Mouse (Mus musculus) c-Kit-positive CD71-positive TER-119-positive erythroid progenitor cells, embryonic 14.5 days (primary cell): ENCODE measurements at regions not wholly inside any gene's neighbourhood (a gene's known extent, or its start where the extent isn't known, plus 50 kb on each side); places are given as distances from the start of the nearest gene placed in this dataset.

Experiments used
- DNase-seq: peaks from one replicate; pipeline ENCODE4 v3.0.0-alpha.2; 2013; ENCODE audit warnings: low spot score

DNA sequence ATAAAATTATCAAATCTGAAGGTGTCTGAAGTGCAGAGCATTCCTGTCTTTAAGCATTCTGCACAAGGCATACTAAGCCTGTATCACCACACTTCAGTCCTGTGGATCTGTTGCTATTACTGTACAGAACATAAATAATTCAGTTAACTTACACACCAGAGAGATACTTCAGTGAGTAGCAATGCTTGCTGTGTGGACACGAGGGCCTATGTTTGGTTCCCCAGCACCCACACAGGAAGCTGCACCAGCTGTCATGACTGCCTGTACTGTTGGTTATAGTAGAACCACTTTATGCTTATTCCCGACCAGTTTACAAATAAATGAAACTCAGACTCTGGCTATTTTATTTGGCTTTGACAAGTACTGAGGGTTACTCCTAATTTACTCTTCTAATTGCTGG is 271.7 kb downstream of the Slc30a10 start:
- DNase-seq: no peak

DNA sequence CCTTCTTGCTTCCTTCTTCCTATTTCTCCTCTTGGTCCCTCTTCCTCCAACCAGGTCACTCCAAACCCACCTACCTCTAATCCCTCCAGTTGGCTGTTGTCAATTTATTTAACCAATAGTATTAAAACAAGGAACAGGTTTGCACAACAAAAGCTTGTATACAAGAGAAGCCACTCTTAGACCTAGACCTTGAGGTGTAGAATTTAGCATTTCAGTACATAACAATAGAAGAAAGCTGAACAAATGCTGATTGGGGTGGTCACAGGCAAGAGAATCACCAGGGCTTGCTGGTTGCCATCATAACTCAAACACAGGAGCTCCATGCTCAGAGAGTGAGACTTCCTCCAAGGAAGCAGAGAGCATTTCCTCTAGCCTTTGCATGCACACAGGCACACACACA is 272.2 kb downstream of the Slc30a10 start:
- DNase-seq: no peak

DNA sequence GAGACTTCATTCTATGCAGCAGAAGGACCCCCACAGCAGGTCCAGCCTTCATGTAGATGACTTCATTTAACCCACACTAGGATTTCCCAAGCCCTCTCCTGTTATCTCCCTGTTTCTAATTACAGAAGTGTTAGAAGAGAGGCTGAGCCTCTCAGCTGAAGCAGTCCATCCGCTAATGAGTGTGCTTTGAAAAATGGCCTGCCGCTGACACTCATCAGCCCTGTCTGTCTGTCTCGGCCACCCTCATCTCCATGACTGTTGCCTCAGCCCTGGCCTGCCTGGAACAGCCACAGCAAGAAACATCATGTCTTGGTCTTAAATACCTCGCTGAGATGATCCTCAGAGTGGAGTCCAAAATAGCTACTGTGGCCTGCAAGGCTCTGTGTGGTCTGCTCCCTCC is 273.1 kb downstream of the Slc30a10 start:
- no peak for DNase-seq

GRCm38 (mm10) chr1:185728406-185728805 is 273.8 kb downstream of the Slc30a10 start:
- DNase-seq: no peak

GRCm38 (mm10) chr1:185731062-185731461 is 276.4 kb downstream of the Slc30a10 start:
- peak; percentile 76 for DNase-seq

DNA sequence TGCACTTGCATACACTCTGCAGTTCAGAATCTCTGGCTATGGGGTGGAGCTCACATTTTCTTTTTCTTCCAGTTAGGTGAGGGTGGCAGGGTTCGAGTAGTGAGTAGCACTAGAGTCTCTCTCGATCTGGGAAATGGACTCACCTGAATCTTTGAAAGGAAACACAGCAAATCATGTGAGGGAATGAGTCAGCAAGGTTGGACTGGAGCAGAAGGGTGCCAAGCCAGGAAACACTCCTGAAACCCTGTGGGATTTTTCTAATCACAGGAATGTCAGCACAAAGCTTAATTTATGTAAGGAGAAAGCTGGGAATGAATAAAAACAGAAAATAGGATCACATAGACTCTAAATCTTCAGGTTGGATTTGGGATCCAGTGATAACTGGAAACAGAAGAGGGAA is 282.1 kb downstream of the Slc30a10 start:
- peak; percentile 17 for DNase-seq

DNA sequence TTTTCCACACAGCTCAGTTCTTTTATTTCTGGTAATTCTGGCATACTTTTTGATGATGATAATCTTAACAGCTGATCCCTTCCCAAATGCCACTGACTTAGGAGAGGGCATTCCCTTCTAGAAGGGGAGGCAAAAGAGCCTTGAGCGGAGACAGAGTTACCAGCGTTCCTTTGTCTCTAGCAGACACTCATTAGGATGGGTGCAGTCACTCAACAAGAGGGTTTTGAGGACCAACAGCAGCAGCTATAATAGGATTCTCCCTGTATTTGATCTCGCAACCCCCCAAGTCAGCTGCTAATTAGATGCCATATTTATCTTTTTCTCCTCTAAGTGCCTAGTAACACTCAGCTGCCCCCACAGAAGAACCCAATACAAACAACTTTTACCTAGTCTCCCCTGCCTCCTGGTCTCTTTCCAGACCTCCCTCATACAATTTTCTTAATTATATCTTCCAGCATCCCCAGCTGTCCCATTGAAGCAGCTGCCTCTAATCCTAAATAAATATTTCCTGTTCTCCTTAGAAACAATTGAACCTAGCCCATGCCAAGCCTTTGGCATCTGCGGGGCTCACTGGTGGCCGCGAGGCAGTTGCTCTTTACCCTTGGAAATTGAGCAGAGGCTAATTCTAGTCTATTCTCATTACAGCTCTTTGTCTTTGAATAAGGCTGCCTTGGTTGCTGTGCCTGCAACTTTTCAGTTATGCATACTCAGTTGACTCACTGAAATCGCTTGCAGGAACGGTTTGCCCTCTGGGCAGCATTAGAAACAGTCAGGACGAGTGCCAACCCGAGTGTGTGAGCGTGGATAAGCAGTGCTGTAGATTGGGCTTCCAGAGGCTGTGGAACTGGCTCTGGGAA is 286.6 kb downstream of the Slc30a10 start:
- no peak for DNase-seq

GRCm38 (mm10) chr1:185749251-185749650 is 294.6 kb downstream of the Slc30a10 start:
- no peak for DNase-seq

- DNase-seq: no peak
Measured at GRCm38 (mm10) chr1:185754486-185755290, 300.0 kb downstream of the Slc30a10 start.

GRCm38 (mm10) chr1:185757376-185757775 is 302.7 kb downstream of the Slc30a10 start:
- DNase-seq: no peak

DNA sequence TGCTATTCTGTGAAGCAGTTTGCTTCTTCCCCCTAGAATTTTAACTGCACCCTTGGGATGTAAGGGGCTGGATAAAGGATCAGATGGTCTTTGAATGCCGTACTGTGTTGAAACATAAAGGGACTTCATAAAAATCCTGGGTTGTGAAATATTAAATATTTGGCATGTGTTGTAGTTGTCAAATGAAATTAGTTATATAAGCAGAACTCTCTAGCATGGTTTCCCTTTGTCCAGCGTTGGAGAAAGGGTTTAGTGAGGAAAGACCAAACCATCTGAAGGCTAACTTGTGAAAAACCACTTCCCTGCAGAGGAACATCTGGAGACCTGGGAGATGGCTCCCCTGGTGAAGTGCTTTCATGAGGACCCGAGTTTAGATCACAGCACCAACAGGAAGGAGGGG is 319.6 kb downstream of the Slc30a10 start:
- DNase-seq: no peak

DNA sequence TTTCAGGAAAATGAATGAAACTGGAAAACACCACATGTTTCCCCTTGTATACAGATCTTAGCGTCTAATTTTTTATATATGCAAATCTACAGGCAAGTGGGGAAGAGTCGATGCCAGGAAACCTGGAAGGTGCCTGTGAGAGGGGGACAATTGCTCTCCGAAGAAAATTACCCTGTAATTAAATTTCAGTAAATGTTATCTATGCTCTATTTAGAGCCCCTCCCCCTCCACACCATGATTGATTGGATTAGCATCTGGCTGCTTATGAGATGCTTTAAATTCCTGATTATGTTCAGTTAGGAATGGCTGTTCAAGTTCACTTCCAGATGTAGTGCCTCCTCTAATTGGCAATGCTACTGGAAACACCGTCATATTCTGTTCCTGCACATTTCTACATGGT is 325.0 kb downstream of the Slc30a10 start:
- no peak for DNase-seq

DNA sequence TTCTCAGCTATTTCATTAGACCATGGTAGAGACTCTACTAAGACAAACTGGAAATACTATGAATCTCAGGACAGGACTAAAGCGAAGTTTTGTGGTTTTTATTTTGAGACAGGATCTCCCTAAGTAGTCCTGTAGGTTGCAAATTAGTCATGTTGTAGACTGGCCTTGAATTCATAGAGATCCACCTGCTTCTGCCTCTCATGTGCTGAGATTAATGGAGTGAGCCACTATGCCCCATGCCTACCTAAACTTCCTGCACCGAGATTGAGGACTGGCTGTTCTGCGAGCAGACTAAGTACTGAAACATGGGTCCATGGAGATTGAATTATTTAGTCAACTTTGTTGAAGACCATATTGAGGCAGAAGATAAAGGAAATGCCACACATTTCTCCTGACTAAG is 315.0 kb downstream of the Lyplal1 start:
- no peak for DNase-seq

- peak; percentile 4 for DNase-seq
Measured at GRCm38 (mm10) chr1:185814901-185815300, 302.2 kb downstream of the Lyplal1 start.

DNA sequence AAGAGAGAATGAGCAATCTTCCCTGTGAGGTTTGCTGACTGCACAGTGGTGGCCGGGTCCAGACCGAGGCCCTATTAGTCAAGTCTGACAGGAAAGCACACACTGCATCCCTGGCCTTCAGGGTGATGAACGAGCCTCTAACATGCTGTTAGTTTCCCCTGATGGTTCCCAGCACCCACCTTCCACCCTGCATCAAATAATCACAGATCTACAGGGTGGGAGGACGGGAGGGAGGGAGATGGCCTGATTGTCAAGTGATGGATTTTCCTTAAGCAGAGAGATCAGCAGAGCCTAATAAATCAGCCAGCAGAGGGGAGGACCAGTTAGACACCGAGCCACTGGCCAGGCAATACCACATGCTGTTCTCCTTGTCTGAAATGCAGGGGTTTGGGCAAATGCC is 298.1 kb downstream of the Lyplal1 start:
- no peak for DNase-seq

DNA sequence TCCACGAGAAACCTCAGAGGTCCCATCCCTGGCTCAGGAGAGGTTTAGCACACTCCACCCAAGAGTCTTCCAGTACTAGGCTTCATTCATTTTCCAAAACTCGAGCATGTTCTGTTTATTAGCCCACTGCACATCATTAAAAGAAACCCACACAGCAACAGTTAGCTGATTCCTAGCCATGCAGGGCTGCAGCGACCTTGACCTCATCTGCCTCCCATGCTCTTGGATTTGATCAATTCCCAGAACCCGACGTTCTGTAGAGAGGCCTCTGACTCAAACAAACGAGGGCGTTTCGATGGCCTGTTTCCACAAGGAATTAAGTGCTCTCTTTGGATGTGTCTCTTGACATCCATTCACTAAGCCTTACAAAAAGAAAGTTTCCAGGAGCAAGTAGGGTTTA is 294.9 kb downstream of the Lyplal1 start:
- DNase-seq: no peak

- DNase-seq: no peak
Measured at GRCm38 (mm10) chr1:185823226-185823625, 293.9 kb downstream of the Lyplal1 start.

GRCm38 (mm10) chr1:185823956-185824355 is 293.2 kb downstream of the Lyplal1 start:
- no peak for DNase-seq

DNA sequence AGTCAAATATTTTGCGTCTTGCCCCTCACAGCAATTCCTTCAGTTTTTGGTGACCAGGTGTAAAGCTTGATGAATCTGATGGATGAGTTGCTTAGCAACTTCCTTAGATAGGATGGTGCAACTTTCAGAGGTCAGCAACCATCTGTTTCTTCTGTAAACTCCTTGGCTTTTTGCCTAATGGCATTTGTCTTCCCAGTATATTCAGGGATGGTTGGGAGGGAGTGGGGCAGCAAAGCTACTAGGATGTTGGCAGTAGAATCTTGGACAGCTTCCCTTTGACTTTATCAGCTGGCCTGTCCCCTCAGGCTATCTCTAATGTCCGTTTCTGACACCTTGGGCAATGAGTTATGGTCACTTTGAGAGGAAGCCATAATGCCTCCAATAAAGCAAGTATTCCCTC is 289.1 kb downstream of the Lyplal1 start:
- DNase-seq: no peak

- no peak for DNase-seq
Measured at GRCm38 (mm10) chr1:185828486-185828885, 288.6 kb downstream of the Lyplal1 start.

DNA sequence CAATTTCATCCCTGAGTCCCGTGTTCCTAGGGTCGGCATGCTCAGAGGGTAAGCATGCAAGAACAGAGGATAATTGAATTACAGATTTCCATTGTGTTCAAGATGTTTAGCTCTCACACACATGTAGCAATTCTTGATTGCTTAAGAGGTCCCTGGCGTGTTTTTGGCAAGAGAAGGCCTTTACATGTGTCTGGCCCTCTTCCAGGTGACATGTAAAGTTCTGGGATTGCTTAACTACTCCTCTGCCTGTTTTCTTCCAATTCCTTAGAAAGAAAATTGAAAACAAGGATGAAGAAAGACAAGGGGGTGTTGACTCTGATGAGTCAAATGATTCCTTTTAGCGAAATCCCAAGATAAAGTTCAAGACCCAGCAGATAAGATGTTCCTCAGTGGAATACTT is 285.1 kb downstream of the Lyplal1 start:
- DNase-seq: no peak

DNA sequence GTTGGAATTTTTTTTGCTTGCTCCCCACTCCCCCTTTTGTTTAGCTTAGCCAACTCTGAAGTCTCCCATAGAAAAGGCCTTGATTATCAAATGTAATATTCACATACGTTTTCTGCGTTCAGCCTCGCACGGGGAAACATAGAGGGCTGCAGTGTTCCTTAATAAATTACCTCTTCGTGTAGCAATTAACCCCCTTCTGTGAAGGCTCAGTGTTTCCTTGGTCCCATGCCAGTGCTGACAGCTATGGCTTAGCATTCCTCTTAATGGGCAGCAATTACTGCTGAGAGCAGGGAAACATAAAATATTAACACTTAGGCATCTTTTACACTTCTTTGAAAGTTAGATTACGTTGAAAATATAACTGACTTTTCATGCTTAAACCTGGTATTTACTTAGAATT is 282.9 kb downstream of the Lyplal1 start:
- DNase-seq: no peak

DNA sequence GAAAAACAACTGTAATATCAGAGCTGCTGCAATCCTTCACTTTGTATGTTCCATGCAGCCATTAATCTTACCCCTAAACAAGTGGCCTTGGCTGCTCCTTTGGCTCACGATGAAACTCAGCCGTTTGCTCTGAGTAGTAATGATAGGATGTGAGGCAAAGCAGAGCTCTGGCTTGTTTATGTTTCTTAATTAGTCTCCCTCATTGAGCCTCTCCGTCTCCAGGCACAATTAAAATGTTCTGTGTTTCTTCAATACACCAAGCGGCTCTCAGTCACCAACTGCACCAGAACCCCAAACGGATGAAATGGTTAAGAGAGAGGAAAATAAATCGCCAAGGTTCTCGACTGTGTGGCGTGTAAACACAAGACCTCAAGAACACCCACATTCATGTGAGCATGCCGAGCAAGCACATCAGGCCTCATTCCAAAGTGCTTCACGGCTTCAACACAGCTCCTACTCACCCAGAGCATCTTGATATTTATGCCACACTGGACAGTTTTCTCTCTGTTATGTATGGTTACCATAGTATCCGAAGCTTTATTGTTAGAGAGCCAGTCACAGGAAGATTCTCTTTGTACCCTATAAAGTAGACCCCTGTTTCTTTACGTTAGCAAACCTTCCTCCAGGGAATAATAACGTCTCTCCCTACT is 280.4 kb downstream of the Lyplal1 start:
- DNase-seq: no peak
